In genomic region chr7:101663514-101664159, GRCm38 (mm10) we compare ENCODE assay signal across 7 mouse cellular contexts. TPM values are rescaled to one million over a fixed set of nuclear protein-coding genes. Genes with fewer than 3 reads are reported as not detected.
DNase-seq lines count a peak whose midpoint lies in the region; ATAC-seq lines count a peak whose summit lies in the region.

TSS of gene Clpb (plus strand) at chr7:101663633.

- 1% methylated on average over 49 of the region's 49 CpGs for WGBS in intestine, embryonic 16.5 days
- WGBS in midbrain, embryonic 11.5 days, result 1% methylated on average over 49 of the region's 49 CpGs

- peaks cover 9% of the 10 kb centered on the region for H3K4me1 ChIP-seq in intestine, embryonic 16.5 days (ENCODE audit: control insufficient read depth, insufficient read depth, low read length)
- H3K4me1 ChIP-seq in midbrain, embryonic 11.5 days (ENCODE audit: control insufficient read depth, insufficient read depth, low read length), result peaks cover 13% of the 10 kb centered on the region

- peak within 1 kb of the TSS; percentile 62 for H3K9ac ChIP-seq in intestine, embryonic 16.5 days (ENCODE audit: low read depth, low read length)
- H3K9ac ChIP-seq in midbrain, embryonic 11.5 days (ENCODE audit: low read length), result peak within 1 kb of the TSS; percentile 59

- intact Hi-C loops in left cerebral cortex, postnatal 36 days (cut with DNase I), result loop anchor here (5.0 kb wide), 1 partner anchor 234 kb away; no protein-coding TSS in a partner anchor

- H3K9me3 ChIP-seq in intestine, embryonic 16.5 days (ENCODE audit: control insufficient read depth, low read length), result no peaks in the 10 kb centered on the region
- H3K9me3 ChIP-seq in midbrain, embryonic 11.5 days (ENCODE audit: control insufficient read depth, low read length), result no peaks in the 10 kb centered on the region

- ATAC-seq in intestine, embryonic 16.5 days, result peak; percentile 100
- peak; percentile 98 for ATAC-seq in midbrain, embryonic 11.5 days (ENCODE audit: low FRiP score)

- no peaks in the 10 kb centered on the region for H3K36me3 ChIP-seq in intestine, embryonic 16.5 days (ENCODE audit: control insufficient read depth, insufficient read depth, low read length)
- no peaks in the 10 kb centered on the region for H3K36me3 ChIP-seq in midbrain, embryonic 11.5 days (ENCODE audit: control insufficient read depth, insufficient read depth, low read length)

- peak within 1 kb of the TSS; percentile 74 for H3K4me2 ChIP-seq in intestine, embryonic 16.5 days (ENCODE audit: low read depth, low read length)
- peak within 1 kb of the TSS; percentile 44 for H3K4me2 ChIP-seq in midbrain, embryonic 11.5 days

- peak; percentile 95 for DNase-seq in adrenal gland, adult 8-10 months
- DNase-seq in embryo, embryonic 9.5 days (ENCODE audit: extremely low spot score), result peak; percentile 88
- DNase-seq in gastrocnemius, postnatal 4 days (ENCODE audit: low spot score in 2 of 2), result peak; percentile 70 to 89
- DNase-seq in left cerebral cortex, postnatal 36 days (ENCODE audit: low spot score in 2 of 2), result peak; percentile 92 to 93
- peak; percentile 98 for DNase-seq in midbrain, embryonic 11.5 days (ENCODE audit: low spot score, missing footprints)
- DNase-seq in skeletal muscle tissue, adult 2 months (ENCODE audit: low read depth, low spot score), result peak; percentile 94

- H3K4me3 ChIP-seq in intestine, embryonic 16.5 days (ENCODE audit: low read length), result peak within 1 kb of the TSS; percentile 67
- peak within 1 kb of the TSS; percentile 66 for H3K4me3 ChIP-seq in midbrain, embryonic 11.5 days (ENCODE audit: low read depth, low read length)

- peak within 1 kb of the TSS; percentile 29; the same call in 1 of the 2 replicates for H3K27ac ChIP-seq in intestine, embryonic 16.5 days (ENCODE audit: low read length)
- H3K27ac ChIP-seq in midbrain, embryonic 11.5 days (ENCODE audit: low read depth, low read length), result no peak within 1 kb of the TSS

- no peaks in the 10 kb centered on the region for H3K27me3 ChIP-seq in intestine, embryonic 16.5 days (replicated peaks; ENCODE audit: control insufficient read depth, insufficient read depth, low read length)
- no peaks in the 10 kb centered on the region for H3K27me3 ChIP-seq in midbrain, embryonic 11.5 days (ENCODE audit: control insufficient read depth, insufficient read depth, low read length)

RNA-seq across cellular contexts. Expression of gene Clpb, which starts in this region (rescaled TPM):
- total RNA-seq in adrenal gland, adult 8-10 months (2022), result 10 to 100 TPM; 67.7 to 90.7 (median 77.9) TPM
- total RNA-seq in gastrocnemius, postnatal 4 days (2021), result 10 to 100 TPM; 33.7 to 33.9 TPM
- polyA plus RNA-seq in intestine, embryonic 16.5 days (2015; fragmentation: Nextera tagmentation; extraction: Ambion mirVana), result 52.7 and 53.3 TPM in 2 replicates
- 10 to 100 TPM; 55.2 to 60.3 TPM for total RNA-seq in left cerebral cortex, postnatal 36 days (2021)
- 33.6 and 38.8 TPM in 2 replicates for polyA plus RNA-seq in midbrain, embryonic 11.5 days (2014; fragmentation: Nextera tagmentation; extraction: Ambion mirVana)
